Comparison of ENCODE assay signal across 24 mouse cellular contexts in the genomic region with DNA sequence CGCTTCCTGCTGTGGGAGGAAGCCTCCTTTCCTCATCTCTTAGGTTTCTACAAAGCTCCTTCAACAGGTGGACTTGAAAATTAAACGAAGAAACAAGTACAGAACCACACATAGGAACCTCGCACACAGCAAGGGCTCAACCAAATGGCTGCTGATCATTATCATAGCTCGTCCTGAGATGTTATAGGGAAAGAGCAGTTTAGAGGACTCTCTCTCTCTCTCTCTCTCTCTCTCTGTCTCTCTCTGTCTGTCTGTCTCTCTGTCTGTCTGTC. TPM values are rescaled to one million over a fixed set of nuclear protein-coding genes. Genes with fewer than 3 reads are reported as not detected.
DNase-seq lines count a peak whose midpoint lies in the region; ATAC-seq and TF ChIP-seq lines count a peak whose summit lies in the region.
"Had no signal": no experiment of that assay in that cellular context is flagged by ENCODE, and none has a peak within 500 bp of the region (broad histone marks: within the 10 kb centered on the region; RNA-seq: fewer than 3 reads in every experiment).

No protein-coding gene starts in this region.

- no peaks in the 10 kb centered on the region for H3K9me3 ChIP-seq in hindbrain, embryonic 12.5 days (replicated peaks)
- H3K9me3 ChIP-seq in midbrain, embryonic 12.5 days = no peaks in the 10 kb centered on the region
- no peaks in the 10 kb centered on the region for H3K9me3 ChIP-seq in neural tube, embryonic 13.5 days
- H3K9me3 ChIP-seq: embryonic facial prominence, embryonic 12.5 days had no signal

- no peak for TF ChIP-seq CTCF in gastrocnemius, adult 2 months (IDR thresholded peaks at IDR 0.05)

- H3K4me3 ChIP-seq in gastrocnemius, adult 2 months = no peak overlapping the region
- H3K4me3 ChIP-seq in hindbrain, embryonic 12.5 days = no peak overlapping the region
- no peak overlapping the region for H3K4me3 ChIP-seq in midbrain, embryonic 12.5 days
- H3K4me3 ChIP-seq in neural tube, embryonic 13.5 days = no peak overlapping the region
- H3K4me3 ChIP-seq: embryonic facial prominence, embryonic 12.5 days; erythroblast, embryonic 14.5 days; left cerebral cortex, adult 2 months had no signal

- H3K4me2 ChIP-seq in hindbrain, embryonic 12.5 days (replicated peaks) = peak overlapping the region; percentile 27
- peak overlapping the region; percentile 34 for H3K4me2 ChIP-seq in midbrain, embryonic 12.5 days (replicated peaks)
- peak overlapping the region; percentile 30 for H3K4me2 ChIP-seq in neural tube, embryonic 13.5 days
- H3K4me2 ChIP-seq: embryonic facial prominence, embryonic 12.5 days had no signal

- peaks cover 76% of the 10 kb centered on the region for H3K4me1 ChIP-seq in hindbrain, embryonic 12.5 days
- H3K4me1 ChIP-seq in midbrain, embryonic 12.5 days = peaks cover 90% of the 10 kb centered on the region
- H3K4me1 ChIP-seq in neural tube, embryonic 13.5 days (replicated peaks) = peaks cover 97% of the 10 kb centered on the region

- intact Hi-C loops in gastrocnemius, adult 2 months (cut with DNase I) = no loop called here
- intact Hi-C loops in heart, postnatal 25 days (cut with DNase I) = no loop called here

- DNase-seq in gastrocnemius, adult 2 months = no peak
- DNase-seq in gastrocnemius, postnatal 25 days = no peak
- no peak for DNase-seq in heart, postnatal 25 days (ENCODE audit: low spot score)
- no peak for DNase-seq in kidney, adult 11 months
- DNase-seq in cerebellum, adult 9-11 months = no peak
- DNase-seq: adrenal gland, postnatal 25 days; cerebellum, adult 11-12 months; gastrocnemius, postnatal 10 days; heart, adult 18-20 months; kidney, adult 9 months; kidney, postnatal 25 days; left cerebral cortex, postnatal 4 days; liver; right cerebral cortex, postnatal 4 days had no signal

- peaks cover 26% of the 10 kb centered on the region for H3K36me3 ChIP-seq in hindbrain, embryonic 12.5 days
- H3K36me3 ChIP-seq in midbrain, embryonic 12.5 days = peaks cover 40% of the 10 kb centered on the region
- peaks cover 32% of the 10 kb centered on the region for H3K36me3 ChIP-seq in neural tube, embryonic 13.5 days

- no peak for ATAC-seq in hindbrain, embryonic 12.5 days (ENCODE audit: low FRiP score)
- no peak for ATAC-seq in midbrain, embryonic 12.5 days (ENCODE audit: low FRiP score, low read depth)
- no peak for ATAC-seq in neural tube, embryonic 13.5 days (ENCODE audit: low read depth)
- ATAC-seq: lung, postnatal 0 days had no signal

- H3K27me3 ChIP-seq in hindbrain, embryonic 12.5 days = no peaks in the 10 kb centered on the region
- no peaks in the 10 kb centered on the region for H3K27me3 ChIP-seq in midbrain, embryonic 12.5 days
- H3K27me3 ChIP-seq in neural tube, embryonic 13.5 days = no peaks in the 10 kb centered on the region
- H3K27me3 ChIP-seq: CH12.LX; embryonic facial prominence, embryonic 12.5 days had no signal

- H3K9ac ChIP-seq in hindbrain, embryonic 12.5 days = no peak overlapping the region
- H3K9ac ChIP-seq in midbrain, embryonic 12.5 days (replicated peaks) = no peak overlapping the region
- H3K9ac ChIP-seq in neural tube, embryonic 13.5 days = no peak overlapping the region
- H3K9ac ChIP-seq: embryonic facial prominence, embryonic 12.5 days had no signal

- H3K27ac ChIP-seq in gastrocnemius, adult 2 months = 0 out of 2 replicates have a peak overlapping the region, but pooled peaks have one; percentile 43
- peak overlapping the region; percentile 66 for H3K27ac ChIP-seq in hindbrain, embryonic 12.5 days
- peak overlapping the region; percentile 77 for H3K27ac ChIP-seq in midbrain, embryonic 12.5 days (replicated peaks)
- peak overlapping the region; percentile 80 for H3K27ac ChIP-seq in neural tube, embryonic 13.5 days (replicated peaks)
- H3K27ac ChIP-seq: embryonic facial prominence, embryonic 12.5 days; left cerebral cortex, adult 2 months; stomach, postnatal 0 days had no signal

- WGBS in hindbrain, embryonic 12.5 days = 21% methylated on average over 4 of the region's 4 CpGs
- WGBS in midbrain, embryonic 12.5 days = 8% methylated on average over 4 of the region's 4 CpGs
- 17% methylated on average over 4 of the region's 4 CpGs for WGBS in neural tube, embryonic 13.5 days

RNA-seq across cellular contexts. Expression of a gene that starts 7.1 kb away (rescaled TPM):
- 1 to 10 TPM; 3.9 to 4.2 TPM for total RNA-seq in gastrocnemius, adult 2 months (2021)
- total RNA-seq in gastrocnemius, postnatal 25 days (2021) = 1 to 10 TPM; 6.2 to 6.7 TPM
- 56.7 and 58.6 TPM in 2 replicates for polyA plus RNA-seq in hindbrain, embryonic 12.5 days (2016; fragmentation: Nextera tagmentation; extraction: Ambion mirVana)
- polyA plus RNA-seq in midbrain, embryonic 12.5 days (2016; fragmentation: Nextera tagmentation; extraction: Ambion mirVana) = 63.5 and 67.3 TPM in 2 replicates
- polyA plus RNA-seq in neural tube, embryonic 13.5 days (2015; fragmentation: Nextera tagmentation; extraction: Ambion mirVana) = 34.2 and 35.5 TPM in 2 replicates
- total RNA-seq in heart, postnatal 25 days (2021) = 1 to 10 TPM; 6.8 to 8.1 TPM

RNA-seq across cellular contexts. Expression of a gene that starts 33.5 kb away (rescaled TPM):
- 1 to 10 TPM in 1 of 2 experiments, under 1 TPM in 1; 0.98 to 1.1 TPM for total RNA-seq in gastrocnemius, adult 2 months (2021)
- total RNA-seq in gastrocnemius, postnatal 25 days (2021) = under 1 TPM; 0.74 to 0.88 TPM
- polyA plus RNA-seq in hindbrain, embryonic 12.5 days (2016; fragmentation: Nextera tagmentation; extraction: Ambion mirVana) = 0.70 and 0.75 TPM in 2 replicates
- 0.43 and 0.48 TPM in 2 replicates for polyA plus RNA-seq in midbrain, embryonic 12.5 days (2016; fragmentation: Nextera tagmentation; extraction: Ambion mirVana)
- polyA plus RNA-seq in neural tube, embryonic 13.5 days (2015; fragmentation: Nextera tagmentation; extraction: Ambion mirVana) = 0.54 and 0.89 TPM in 2 replicates
- 1 to 10 TPM; 7.4 to 8.3 TPM for total RNA-seq in heart, postnatal 25 days (2021)
- total RNA-seq: MEL had no signal

RNA-seq across cellular contexts. Expression of a gene that starts 51.4 kb away (rescaled TPM):
- total RNA-seq in gastrocnemius, adult 2 months (2021) = 1 to 10 TPM; 2.1 to 2.4 TPM
- total RNA-seq in gastrocnemius, postnatal 25 days (2021) = 1 to 10 TPM; 2.5 to 3.9 TPM
- 15.6 and 17.2 TPM in 2 replicates for polyA plus RNA-seq in hindbrain, embryonic 12.5 days (2016; fragmentation: Nextera tagmentation; extraction: Ambion mirVana)
- 15.4 and 16.7 TPM in 2 replicates for polyA plus RNA-seq in midbrain, embryonic 12.5 days (2016; fragmentation: Nextera tagmentation; extraction: Ambion mirVana)
- 7.9 and 8.0 TPM in 2 replicates for polyA plus RNA-seq in neural tube, embryonic 13.5 days (2015; fragmentation: Nextera tagmentation; extraction: Ambion mirVana)
- 1 to 10 TPM; 5.6 to 6.1 TPM for total RNA-seq in heart, postnatal 25 days (2021)

Comparison
In these comparisons a context has a peak if more than half of its experiments do, and no peak if none do; other contexts are left out.
1. RNA of a gene that starts 33.5 kb away (total RNA-seq): 7.4 to 8.3 TPM in heart, postnatal 25 days; 0.98 to 1.1 TPM in gastrocnemius, adult 2 months and 0.74 to 0.88 TPM in gastrocnemius, postnatal 25 days; every median in the first group is over 4 times any median in the second.
2. Peak in every context shown above with its lines, with median percentiles within 50 percentile points of each other: H3K27ac ChIP-seq and H3K4me2 ChIP-seq.